Mouse (Mus musculus): ENCODE data around the gene Cwc27. TPM values are rescaled to one million over a fixed set of nuclear protein-coding genes. Genes with fewer than 3 reads are reported as not detected.

The Cwc27 gene
- total RNA-seq, 2 experiments from 2014 or later: 10.4 to 11.6 TPM

GRCm38 (mm10) chr13:104651763-104652162 lies 165.2 kb downstream of the Cwc27 start:
- no peak for DNase-seq
- intact Hi-C loops (cut with DNase I): no loop called here

GRCm38 (mm10) chr13:104650654-104651053 lies 166.3 kb downstream of the Cwc27 start:
- intact Hi-C loops (cut with DNase I): no loop called here
- no peak for DNase-seq

- intact Hi-C loops (cut with DNase I): no loop called here
- no peak for DNase-seq
Measured at GRCm38 (mm10) chr13:104650145-104650544, 166.8 kb downstream of the Cwc27 start.

- intact Hi-C loops (cut with DNase I): no loop called here
- no peak for DNase-seq
Measured at GRCm38 (mm10) chr13:104645778-104646425, 171.0 kb downstream of the Cwc27 start.

- no peak for DNase-seq
Measured at GRCm38 (mm10) chr13:104644185-104644584, 172.8 kb downstream of the Cwc27 start.

GRCm38 (mm10) chr13:104640694-104641454 lies 176.1 kb downstream of the Cwc27 start:
- intact Hi-C loops (cut with DNase I): no loop called here
- no peak for DNase-seq

More at GRCm38 (mm10) chr13:104644185-104644584, 172.8 kb downstream of the Cwc27 start:
- intact Hi-C loops (cut with DNase I): no loop called here

GRCm38 (mm10) chr13:104638988-104639387 lies 178.0 kb downstream of the Cwc27 start:
- DNase-seq: no peak
- intact Hi-C loops (cut with DNase I): no loop called here

GRCm38 (mm10) chr13:104635965-104636462 lies 180.9 kb downstream of the Cwc27 start:
- DNase-seq: no peak
- intact Hi-C loops (cut with DNase I): no loop called here

- intact Hi-C loops (cut with DNase I): no loop called here
- DNase-seq: no peak
Measured at GRCm38 (mm10) chr13:104634708-104635107, 182.2 kb downstream of the Cwc27 start.

- intact Hi-C loops (cut with DNase I): no loop called here
Measured at GRCm38 (mm10) chr13:104632427-104633167, 184.3 kb downstream of the Cwc27 start.

GRCm38 (mm10) chr13:104631621-104632205 lies 185.2 kb downstream of the Cwc27 start:
- DNase-seq: no peak
- intact Hi-C loops (cut with DNase I): no loop called here

More at GRCm38 (mm10) chr13:104632427-104633167, 184.3 kb downstream of the Cwc27 start:
- no peak for DNase-seq

GRCm38 (mm10) chr13:104630808-104631207 lies 186.1 kb downstream of the Cwc27 start:
- DNase-seq: no peak
- intact Hi-C loops (cut with DNase I): no loop called here

- DNase-seq: no peak
- intact Hi-C loops (cut with DNase I): no loop called here
Measured at GRCm38 (mm10) chr13:104629621-104630020, 187.3 kb downstream of the Cwc27 start.

GRCm38 (mm10) chr13:104628019-104628418 lies 188.9 kb downstream of the Cwc27 start:
- intact Hi-C loops (cut with DNase I): no loop called here
- DNase-seq: no peak

GRCm38 (mm10) chr13:104627169-104627909 lies 189.6 kb downstream of the Cwc27 start:
- DNase-seq: no peak
- intact Hi-C loops (cut with DNase I): no loop called here

GRCm38 (mm10) chr13:104623130-104623891 lies 193.6 kb downstream of the Cwc27 start:
- intact Hi-C loops (cut with DNase I): no loop called here
- DNase-seq: no peak

- intact Hi-C loops (cut with DNase I): no loop called here
- DNase-seq: no peak
Measured at GRCm38 (mm10) chr13:104622102-104622743, 194.7 kb downstream of the Cwc27 start.

GRCm38 (mm10) chr13:104620423-104620822 lies 196.5 kb downstream of the Cwc27 start:
- intact Hi-C loops (cut with DNase I): no loop called here
- no peak for DNase-seq
